Mouse (Mus musculus) naive thymus-derived CD4-positive, alpha-beta T cell, adult 2 months (primary cell): Measurements from ENCODE around the gene Gm9747.
A peak's percentile ranks its signal among the peaks of the same experiment; 100 is the strongest.

Source experiments
- DNase-seq: peaks from one replicate; pipeline ENCODE4 v3.0.0-alpha.2; 2011; ENCODE audit warnings: low read depth

The Gm9747 gene

GRCm38 (mm10) chr1:82257457-82257856 is 24.5 kb downstream of the Gm9747 start:
- no peak for DNase-seq

GRCm38 (mm10) chr1:82258331-82258730 is 25.4 kb downstream of the Gm9747 start:
- no peak for DNase-seq

- DNase-seq = no peak
These were observed 27.1 kb downstream of the Gm9747 start for GRCm38 (mm10) chr1:82260055-82260454.

GRCm38 (mm10) chr1:82261053-82261618 is 28.2 kb downstream of the Gm9747 start:
- no peak for DNase-seq

GRCm38 (mm10) chr1:82261638-82262037 is 28.7 kb downstream of the Gm9747 start:
- DNase-seq = no peak

- no peak for DNase-seq
These were observed 29.4 kb downstream of the Gm9747 start for GRCm38 (mm10) chr1:82262331-82262730.

- DNase-seq = no peak
These were observed 34.6 kb downstream of the Gm9747 start for GRCm38 (mm10) chr1:82267547-82267946.

GRCm38 (mm10) chr1:82272231-82272630 is 39.3 kb downstream of the Gm9747 start:
- DNase-seq = no peak

GRCm38 (mm10) chr1:82273529-82273928 is 40.6 kb downstream of the Gm9747 start:
- no peak for DNase-seq

- no peak for DNase-seq
These were observed 41.4 kb downstream of the Gm9747 start for GRCm38 (mm10) chr1:82274361-82274760.

- DNase-seq = no peak
These were observed 46.9 kb downstream of the Gm9747 start for GRCm38 (mm10) chr1:82279768-82280167.

- DNase-seq = no peak
These were observed 48.9 kb downstream of the Gm9747 start for GRCm38 (mm10) chr1:82281823-82282222.

- DNase-seq = peak; percentile 87
These were observed 50.2 kb downstream of the Gm9747 start for GRCm38 (mm10) chr1:82282992-82283611.

- DNase-seq = peak; percentile 41
These were observed 51.0 kb downstream of the Gm9747 start for GRCm38 (mm10) chr1:82283901-82284301.

GRCm38 (mm10) chr1:82284403-82284802 is 51.5 kb downstream of the Gm9747 start:
- DNase-seq = peak; percentile 18
